Mouse (Mus musculus): ENCODE data around the gene Aqp3. TPM values are rescaled to one million over a fixed set of nuclear protein-coding genes. Genes with fewer than 3 reads are reported as not detected.

The Aqp3 gene
- polyA plus RNA-seq, 1 experiment from 2014 or later = 0.17 TPM

Other genes starting within 250 kb of the Aqp3 start
- gene B4galt1, start 244.2 kb downstream of the Aqp3 start, polyA plus RNA-seq (2014; fragmentation: Nextera tagmentation; extraction: Ambion mirVana) = 8.2 and 9.1 TPM in 2 replicates
- gene Spink4, start 178.1 kb downstream of the Aqp3 start, polyA plus RNA-seq (2014; fragmentation: Nextera tagmentation; extraction: Ambion mirVana) = not detected in 2 replicates
- gene Bag1, start 149.9 kb downstream of the Aqp3 start, polyA plus RNA-seq (2014; fragmentation: Nextera tagmentation; extraction: Ambion mirVana) = 207 and 215 TPM in 2 replicates
- 147 and 156 TPM in 2 replicates for gene Chmp5, start 149.8 kb downstream of the Aqp3 start, polyA plus RNA-seq (2014; fragmentation: Nextera tagmentation; extraction: Ambion mirVana)
- 99.1 and 99.7 TPM in 2 replicates for gene Nfx1, start 127.3 kb downstream of the Aqp3 start, polyA plus RNA-seq (2014; fragmentation: Nextera tagmentation; extraction: Ambion mirVana)
- gene Aqp7, start 50.0 kb downstream of the Aqp3 start, polyA plus RNA-seq (2014; fragmentation: Nextera tagmentation; extraction: Ambion mirVana) = not detected in 2 replicates
- gene Nol6, start 26.3 kb upstream of the Aqp3 start, polyA plus RNA-seq (2014; fragmentation: Nextera tagmentation; extraction: Ambion mirVana) = 38.4 and 41.5 TPM in 2 replicates
- gene Ube2r2, start 37.6 kb upstream of the Aqp3 start, polyA plus RNA-seq (2014; fragmentation: Nextera tagmentation; extraction: Ambion mirVana) = 68.5 and 68.7 TPM in 2 replicates
- gene Ubap2, start 177.0 kb upstream of the Aqp3 start, polyA plus RNA-seq (2014; fragmentation: Nextera tagmentation; extraction: Ambion mirVana) = 49.7 and 50.2 TPM in 2 replicates
- gene Dcaf12, start 216.7 kb upstream of the Aqp3 start, polyA plus RNA-seq (2014; fragmentation: Nextera tagmentation; extraction: Ambion mirVana) = 55.7 and 63.8 TPM in 2 replicates